Mouse (Mus musculus): ENCODE measurements at regions not wholly inside any gene's neighbourhood (a gene's known extent, or its start where the extent isn't known, plus 50 kb on each side); places are given as distances from the start of the nearest gene placed in this dataset.

DNA sequence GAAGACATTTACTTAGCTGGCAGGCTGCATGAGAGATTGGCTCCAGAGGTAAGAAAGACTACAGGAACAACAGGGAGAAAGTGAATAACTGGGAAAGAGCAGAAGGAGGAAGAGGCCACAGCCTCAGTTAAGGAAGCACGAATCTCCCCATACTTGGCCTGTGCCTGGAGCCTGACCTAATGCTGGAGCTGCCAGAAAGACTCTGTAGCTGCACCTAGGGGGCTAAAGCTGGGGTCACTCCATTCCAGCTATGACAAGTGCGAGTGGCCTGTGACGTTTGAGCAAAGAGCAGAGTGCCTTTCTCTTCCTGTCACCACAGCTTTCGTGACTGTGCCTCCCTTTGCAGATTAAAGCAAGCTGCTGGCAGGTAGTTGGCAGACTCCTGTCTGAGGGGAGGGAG is 250.6 kb downstream of the Bcl11a start:
- Histone ChIP-seq H3K9ac (no peak overlapping the region), H3K4me2 (replicated peaks) (no peak overlapping the region), H3K27me3 (replicated peaks) (no peaks in the 10 kb centered on the region), H3K9me3 (no peaks in the 10 kb centered on the region), H3K27ac (no peak overlapping the region), H3K36me3 (no peaks in the 10 kb centered on the region), H3K4me3 (no peak overlapping the region), H3K4me1 (no peaks in the 10 kb centered on the region)
- WGBS, result 73% methylated on average over 4 of the region's 4 CpGs
- ATAC-seq (ENCODE audit: low FRiP score, low read depth), result no peak

GRCm38 (mm10) chr11:24330366-24331124 is 252.7 kb downstream of the Bcl11a start:
- Histone ChIP-seq H3K27me3 (replicated peaks) (no peaks in the 10 kb centered on the region), H3K36me3 (no peaks in the 10 kb centered on the region), H3K9ac (no peak overlapping the region), H3K27ac (no peak overlapping the region), H3K9me3 (no peaks in the 10 kb centered on the region), H3K4me3 (no peak overlapping the region), H3K4me2 (replicated peaks) (no peak overlapping the region), H3K4me1 (no peaks in the 10 kb centered on the region)
- no peak for ATAC-seq (ENCODE audit: low FRiP score, low read depth)
- 77% methylated on average over 10 of the region's 10 CpGs for WGBS

- no peak overlapping the region for H3K9ac ChIP-seq
- no peak overlapping the region for H3K27ac ChIP-seq
- no peaks in the 10 kb centered on the region for H3K4me1 ChIP-seq
- no peaks in the 10 kb centered on the region for H3K36me3 ChIP-seq
- H3K4me3 ChIP-seq, result no peak overlapping the region
- WGBS, result 91% methylated on average over 3 of the region's 3 CpGs
- H3K9me3 ChIP-seq, result no peaks in the 10 kb centered on the region
- H3K27me3 ChIP-seq (replicated peaks), result no peaks in the 10 kb centered on the region
- ATAC-seq (ENCODE audit: low FRiP score, low read depth), result no peak
- no peak overlapping the region for H3K4me2 ChIP-seq (replicated peaks)
Measured at GRCm38 (mm10) chr11:24332241-24332640, 254.4 kb downstream of the Bcl11a start.

- ATAC-seq (ENCODE audit: low FRiP score, low read depth), result no peak
- Histone ChIP-seq H3K27me3 (replicated peaks) (no peaks in the 10 kb centered on the region), H3K4me2 (replicated peaks) (no peak overlapping the region), H3K9ac (no peak overlapping the region), H3K4me1 (no peaks in the 10 kb centered on the region; the same call in 1 of the 2 replicates), H3K9me3 (no peaks in the 10 kb centered on the region), H3K4me3 (no peak overlapping the region), H3K27ac (no peak overlapping the region), H3K36me3 (no peaks in the 10 kb centered on the region)
- 88% methylated on average over 6 of the region's 6 CpGs for WGBS
Measured at GRCm38 (mm10) chr11:24333111-24333510, 255.3 kb downstream of the Bcl11a start.

GRCm38 (mm10) chr11:24335256-24335655 is 257.4 kb downstream of the Bcl11a start:
- Histone ChIP-seq H3K27me3 (replicated peaks) (no peaks in the 10 kb centered on the region), H3K9ac (no peak overlapping the region), H3K4me2 (replicated peaks) (no peak overlapping the region), H3K4me3 (no peak overlapping the region), H3K27ac (no peak overlapping the region), H3K9me3 (no peaks in the 10 kb centered on the region), H3K36me3 (no peaks in the 10 kb centered on the region), H3K4me1 (no peaks in the 10 kb centered on the region; the same call in 1 of the 2 replicates)
- WGBS, result 92% methylated on average over 4 of the region's 4 CpGs
- ATAC-seq (ENCODE audit: low FRiP score, low read depth), result no peak

GRCm38 (mm10) chr11:24338111-24338510 is 260.3 kb downstream of the Bcl11a start:
- no peaks in the 10 kb centered on the region for H3K36me3 ChIP-seq
- H3K27me3 ChIP-seq (replicated peaks), result no peaks in the 10 kb centered on the region
- no peak overlapping the region for H3K4me2 ChIP-seq (replicated peaks)
- H3K9ac ChIP-seq, result no peak overlapping the region
- WGBS, result 86% methylated on average over 1 of the region's 1 CpGs
- peak; percentile 37; the same call in 1 of the 2 replicates for ATAC-seq (ENCODE audit: low FRiP score, low read depth)
- H3K27ac ChIP-seq, result no peak overlapping the region
- H3K4me1 ChIP-seq, result no peaks in the 10 kb centered on the region; the same call in 1 of the 2 replicates
- no peak overlapping the region for H3K4me3 ChIP-seq
- H3K9me3 ChIP-seq, result no peaks in the 10 kb centered on the region

- Histone ChIP-seq H3K36me3 (no peaks in the 10 kb centered on the region), H3K9ac (no peak overlapping the region), H3K4me3 (no peak overlapping the region), H3K27ac (no peak overlapping the region), H3K4me2 (replicated peaks) (no peak overlapping the region), H3K4me1 (no peaks in the 10 kb centered on the region; the same call in 1 of the 2 replicates), H3K27me3 (replicated peaks) (no peaks in the 10 kb centered on the region), H3K9me3 (no peaks in the 10 kb centered on the region)
- 56% methylated on average over 2 of the region's 2 CpGs for WGBS
- ATAC-seq (ENCODE audit: low FRiP score, low read depth), result no peak
Measured at GRCm38 (mm10) chr11:24339061-24339460, 261.2 kb downstream of the Bcl11a start.

DNA sequence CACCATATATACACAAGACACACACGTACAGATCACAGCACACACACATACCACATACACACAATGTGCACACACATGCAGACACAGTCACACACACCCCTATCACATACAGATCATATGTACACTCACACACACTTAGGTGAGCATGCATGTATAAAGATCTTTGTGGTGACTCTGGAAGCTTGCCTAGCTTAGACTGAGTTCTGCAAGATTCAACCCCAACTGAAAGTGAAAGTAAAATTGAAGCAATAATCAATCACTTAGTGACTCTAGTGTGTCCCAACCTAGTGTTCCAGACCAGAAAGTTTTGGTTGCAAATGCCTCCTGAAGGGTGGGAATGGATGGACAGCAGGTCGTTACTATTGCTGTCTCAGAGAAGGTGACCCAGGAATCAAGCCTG is 262.8 kb downstream of the Bcl11a start:
- no peak for ATAC-seq (ENCODE audit: low FRiP score, low read depth)
- Histone ChIP-seq H3K27ac (no peak overlapping the region), H3K27me3 (replicated peaks) (no peaks in the 10 kb centered on the region), H3K4me1 (no peaks in the 10 kb centered on the region; the same call in 1 of the 2 replicates), H3K4me3 (no peak overlapping the region), H3K9me3 (no peaks in the 10 kb centered on the region), H3K4me2 (replicated peaks) (no peak overlapping the region), H3K36me3 (no peaks in the 10 kb centered on the region), H3K9ac (no peak overlapping the region)
- WGBS, result 73% methylated on average over 2 of the region's 2 CpGs

GRCm38 (mm10) chr11:24341650-24342049 is 263.8 kb downstream of the Bcl11a start:
- no peak overlapping the region for H3K4me2 ChIP-seq (replicated peaks)

DNA sequence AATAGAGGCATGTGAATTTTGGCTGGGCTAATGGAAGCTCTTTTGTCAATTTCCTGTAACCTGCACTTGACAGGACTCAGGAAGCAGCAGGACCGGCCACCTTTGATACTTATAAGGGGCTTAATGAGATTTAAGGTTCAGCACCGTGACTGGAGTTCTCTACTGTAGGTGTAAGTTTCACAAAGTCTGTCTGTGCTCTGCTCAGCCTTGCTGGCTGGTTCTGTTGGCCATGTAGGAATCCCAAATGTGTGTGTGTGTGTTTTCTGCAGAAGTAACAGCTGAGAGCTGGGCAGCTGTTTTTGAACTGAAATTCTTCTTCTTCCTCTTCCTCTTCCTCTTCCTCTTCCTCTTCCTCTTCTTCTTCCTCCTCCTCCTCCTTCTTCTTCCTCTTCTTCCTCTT is 264.3 kb downstream of the Bcl11a start:
- Histone ChIP-seq H3K4me1 (peaks cover 6% of the 10 kb centered on the region), H3K4me3 (no peak overlapping the region), H3K9me3 (no peaks in the 10 kb centered on the region), H3K36me3 (no peaks in the 10 kb centered on the region), H3K4me2 (replicated peaks) (no peak overlapping the region), H3K9ac (no peak overlapping the region), H3K27me3 (replicated peaks) (no peaks in the 10 kb centered on the region), H3K27ac (no peak overlapping the region)
- ATAC-seq (ENCODE audit: low FRiP score, low read depth), result no peak
- WGBS, result 69% methylated on average over 2 of the region's 2 CpGs

More at GRCm38 (mm10) chr11:24341650-24342049, 263.8 kb downstream of the Bcl11a start:
- Histone ChIP-seq H3K9ac (no peak overlapping the region), H3K4me3 (no peak overlapping the region), H3K9me3 (no peaks in the 10 kb centered on the region), H3K27ac (no peak overlapping the region), H3K36me3 (no peaks in the 10 kb centered on the region), H3K4me1 (peaks cover under 1% of the 10 kb centered on the region), H3K27me3 (replicated peaks) (no peaks in the 10 kb centered on the region)
- WGBS, result 80% methylated on average over 3 of the region's 3 CpGs
- ATAC-seq (ENCODE audit: low FRiP score, low read depth), result no peak

GRCm38 (mm10) chr11:24342732-24343131 is 264.9 kb downstream of the Bcl11a start:
- H3K4me2 ChIP-seq (replicated peaks), result no peak overlapping the region
- no peaks in the 10 kb centered on the region for H3K36me3 ChIP-seq
- H3K27me3 ChIP-seq (replicated peaks), result no peaks in the 10 kb centered on the region
- no peak overlapping the region for H3K4me3 ChIP-seq
- no peak overlapping the region for H3K27ac ChIP-seq
- WGBS, result 90% methylated on average over 2 of the region's 2 CpGs
- H3K4me1 ChIP-seq, result peaks cover 8% of the 10 kb centered on the region
- H3K9ac ChIP-seq, result no peak overlapping the region
- no peaks in the 10 kb centered on the region for H3K9me3 ChIP-seq
- ATAC-seq (ENCODE audit: low FRiP score, low read depth), result no peak

DNA sequence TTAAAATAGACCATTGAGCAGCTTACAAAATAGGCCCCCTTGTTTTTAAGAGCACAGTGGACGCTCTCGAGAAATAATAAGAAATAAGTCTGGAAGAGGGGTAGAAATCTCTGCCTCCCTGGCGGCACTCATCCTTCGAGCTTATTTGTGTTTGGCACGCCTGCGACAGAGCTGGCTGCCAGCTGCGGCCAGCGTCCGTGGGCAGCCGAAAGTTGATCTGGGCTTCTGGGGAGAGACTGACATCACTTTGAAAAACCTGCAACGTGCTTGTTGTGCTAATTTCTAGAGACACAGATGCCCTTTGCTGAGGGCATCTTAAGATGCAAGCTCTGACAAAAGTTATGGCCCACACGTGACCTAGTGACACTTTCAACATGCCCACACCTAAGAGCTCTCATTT is 269.4 kb downstream of the Bcl11a start:
- no peaks in the 10 kb centered on the region for H3K36me3 ChIP-seq
- peaks cover 12% of the 10 kb centered on the region; the same call in 1 of the 2 replicates for H3K4me1 ChIP-seq
- WGBS, result 24% methylated on average over 12 of the region's 12 CpGs
- H3K4me3 ChIP-seq, result no peak overlapping the region
- H3K4me2 ChIP-seq (replicated peaks), result no peak overlapping the region
- no peaks in the 10 kb centered on the region for H3K27me3 ChIP-seq (replicated peaks)
- 0 out of 2 replicates have a peak, but pooled peaks have one; percentile 41 for ATAC-seq (ENCODE audit: low FRiP score, low read depth)
- no peak overlapping the region for H3K9ac ChIP-seq
- H3K27ac ChIP-seq, result no peak overlapping the region
- no peaks in the 10 kb centered on the region for H3K9me3 ChIP-seq

GRCm38 (mm10) chr11:24348741-24349140 is 270.9 kb downstream of the Bcl11a start:
- Histone ChIP-seq H3K9ac (no peak overlapping the region), H3K27ac (no peak overlapping the region), H3K36me3 (no peaks in the 10 kb centered on the region), H3K9me3 (no peaks in the 10 kb centered on the region), H3K4me2 (replicated peaks) (no peak overlapping the region), H3K4me3 (no peak overlapping the region), H3K27me3 (replicated peaks) (no peaks in the 10 kb centered on the region), H3K4me1 (peaks cover 12% of the 10 kb centered on the region; the same call in 1 of the 2 replicates)
- 76% methylated on average over 4 of the region's 4 CpGs for WGBS
- ATAC-seq (ENCODE audit: low FRiP score, low read depth), result no peak
